Comparison of ENCODE assay signal across 32 mouse cellular contexts in the genomic region with DNA sequence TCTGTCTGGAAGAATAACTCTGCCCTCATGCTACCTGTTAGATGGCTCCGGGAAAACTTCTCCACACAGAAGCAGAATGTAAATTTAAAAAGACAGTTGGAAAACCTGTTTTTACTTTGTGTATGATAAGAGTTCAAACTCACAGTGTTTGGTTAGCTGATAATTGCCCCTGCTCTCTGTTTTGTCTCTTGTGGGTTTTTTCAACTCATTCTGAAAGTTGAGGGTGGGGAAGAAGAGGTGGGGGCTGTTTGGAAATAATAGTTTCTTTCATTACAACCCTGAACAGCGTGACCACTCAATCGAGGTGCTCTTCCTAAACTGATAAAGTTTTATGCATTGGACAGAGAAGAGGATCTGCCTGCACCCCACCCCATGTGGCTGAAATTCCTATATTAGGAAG.
"Had no signal": no experiment of that assay in that cellular context is flagged by ENCODE, and none has a peak within 500 bp of the region (broad histone marks: within the 10 kb centered on the region; RNA-seq: fewer than 3 reads in every experiment).

No protein-coding gene starts in this region.

- H3K4me3 ChIP-seq: left cerebral cortex, adult 2 months; limb, embryonic 10.5 days; limb, embryonic 12.5 days; limb, embryonic 13.5 days; limb, embryonic 15.5 days; liver, embryonic 12.5 days; liver, embryonic 13.5 days; liver, embryonic 15.5 days; lung, embryonic 15.5 days; megakaryocyte, embryonic 14.5 days; midbrain, embryonic 10.5 days; midbrain, embryonic 12.5 days; midbrain, embryonic 13.5 days; midbrain, embryonic 15.5 days; myocyte; neural tube, embryonic 12.5 days had no signal

- H3K36me3 ChIP-seq: limb, embryonic 10.5 days; limb, embryonic 12.5 days; limb, embryonic 13.5 days; limb, embryonic 15.5 days; liver, embryonic 12.5 days; liver, embryonic 13.5 days; liver, embryonic 15.5 days; lung, embryonic 15.5 days; midbrain, embryonic 10.5 days; midbrain, embryonic 12.5 days; midbrain, embryonic 13.5 days; midbrain, embryonic 15.5 days; neural tube, embryonic 12.5 days had no signal

- H3K9me3 ChIP-seq: limb, embryonic 10.5 days; limb, embryonic 12.5 days; limb, embryonic 13.5 days; limb, embryonic 15.5 days; liver, embryonic 12.5 days; liver, embryonic 13.5 days; liver, embryonic 15.5 days; lung, embryonic 15.5 days; midbrain, embryonic 10.5 days; midbrain, embryonic 12.5 days; midbrain, embryonic 13.5 days; midbrain, embryonic 15.5 days; neural tube, embryonic 12.5 days had no signal

- H3K27ac ChIP-seq: left cerebral cortex, adult 2 months; limb, embryonic 10.5 days; limb, embryonic 12.5 days; limb, embryonic 13.5 days; limb, embryonic 15.5 days; liver, embryonic 12.5 days; liver, embryonic 13.5 days; liver, embryonic 14.5 days; liver, embryonic 15.5 days; lung, embryonic 15.5 days; macrophage; midbrain, embryonic 10.5 days; midbrain, embryonic 12.5 days; midbrain, embryonic 13.5 days; midbrain, embryonic 15.5 days; neural tube, embryonic 12.5 days had no signal

- DNase-seq: left cerebral cortex, postnatal 4 days; liver; liver, embryonic 13.5 days; liver, postnatal 0 days; lung, adult 18-20 months; lung, adult 2 months; lung, postnatal 10 days; lung, postnatal 14 days; lung, postnatal 36 days; lung, postnatal 4 days; midbrain, embryonic 14.5 days had no signal

- ATAC-seq: liver, embryonic 12.5 days; liver, postnatal 0 days; lung, postnatal 0 days; midbrain, embryonic 13.5 days; midbrain, embryonic 15.5 days; midbrain, embryonic 16.5 days had no signal

- H3K9ac ChIP-seq: limb, embryonic 12.5 days; limb, embryonic 13.5 days; limb, embryonic 15.5 days; liver, embryonic 12.5 days; liver, embryonic 13.5 days; liver, embryonic 14.5 days; liver, embryonic 15.5 days; liver, postnatal 0 days; lung, embryonic 14.5 days; lung, embryonic 15.5 days; midbrain, embryonic 12.5 days; midbrain, embryonic 13.5 days; midbrain, embryonic 15.5 days; neural tube, embryonic 12.5 days had no signal

- H3K4me1 ChIP-seq: limb, embryonic 15.5 days; liver, embryonic 12.5 days; liver, embryonic 13.5 days; liver, embryonic 15.5 days; lung, embryonic 15.5 days; megakaryocyte, embryonic 14.5 days; midbrain, embryonic 10.5 days; midbrain, embryonic 12.5 days; midbrain, embryonic 13.5 days; midbrain, embryonic 15.5 days; neural tube, embryonic 12.5 days had no signal

- H3K4me2 ChIP-seq: limb, embryonic 12.5 days; limb, embryonic 13.5 days; limb, embryonic 15.5 days; liver, embryonic 11.5 days; liver, embryonic 12.5 days; liver, embryonic 13.5 days; liver, embryonic 15.5 days; lung, embryonic 14.5 days; lung, embryonic 15.5 days; midbrain, embryonic 12.5 days; midbrain, embryonic 13.5 days; midbrain, embryonic 15.5 days; neural tube, embryonic 12.5 days had no signal

- H3K27me3 ChIP-seq: limb, embryonic 12.5 days; limb, embryonic 13.5 days; limb, embryonic 15.5 days; liver, embryonic 12.5 days; liver, embryonic 13.5 days; liver, embryonic 15.5 days; lung, embryonic 15.5 days; megakaryocyte, embryonic 14.5 days; midbrain, embryonic 12.5 days; midbrain, embryonic 13.5 days; midbrain, embryonic 15.5 days; neural tube, embryonic 12.5 days had no signal
